ENCODE assay signal across 8 mouse cellular contexts in the genomic region with DNA sequence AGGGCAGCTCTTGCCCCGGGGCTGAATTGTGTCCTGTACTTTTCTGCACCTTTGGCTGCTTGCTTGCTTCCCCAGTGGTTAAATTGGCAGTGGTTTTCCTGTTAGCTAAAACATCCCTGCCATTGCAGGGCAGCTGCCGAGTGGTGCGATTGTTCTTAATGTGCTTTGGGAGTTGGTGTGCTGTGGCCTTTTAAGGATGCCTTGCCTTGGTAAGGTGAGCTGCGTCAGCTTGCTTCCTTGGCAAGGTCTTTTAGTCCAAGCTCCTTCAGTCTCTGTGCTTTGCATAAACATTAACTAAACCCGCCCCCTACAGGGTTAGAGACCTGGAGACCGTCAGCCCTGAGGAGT. TPM values are rescaled to one million over a fixed set of nuclear protein-coding genes. Genes with fewer than 3 reads are reported as not detected.
DNase-seq lines count a peak whose midpoint lies in the region; ATAC-seq lines count a peak whose summit lies in the region.

No protein-coding gene starts in this region.

- H3K4me3 ChIP-seq in hindbrain, embryonic 10.5 days = 0 out of 2 replicates have a peak overlapping the region, but pooled peaks have one; percentile 9
- H3K4me3 ChIP-seq in hindbrain, embryonic 11.5 days (ENCODE audit: low read depth, low read length) = no peak overlapping the region

- H3K36me3 ChIP-seq in hindbrain, embryonic 10.5 days = no peaks in the 10 kb centered on the region
- H3K36me3 ChIP-seq in hindbrain, embryonic 11.5 days (ENCODE audit: control insufficient read depth, insufficient read depth, low read length) = no peaks in the 10 kb centered on the region

- no peak overlapping the region for H3K9ac ChIP-seq in hindbrain, embryonic 11.5 days (ENCODE audit: low read depth, low read length)

- no peak for ATAC-seq in hindbrain, embryonic 11.5 days (ENCODE audit: low FRiP score)
- peak; percentile 1; the same call in 1 of the 2 replicates for ATAC-seq in megakaryocyte progenitor cell, adult 5-6 weeks (replicated peaks; ENCODE audit: poor library complexity)
- ATAC-seq in megakaryocyte-erythroid progenitor cell, adult 5-6 weeks (replicated peaks; ENCODE audit: low FRiP score, low TSS enrichment, poor library complexity, severe bottlenecking) = no peak

- H3K27me3 ChIP-seq in hindbrain, embryonic 10.5 days (ENCODE audit: insufficient read depth, poor library complexity, severe bottlenecking) = 0 out of 2 replicates have a peak, but pooled peaks cover 2% of the 10 kb centered on the region
- H3K27me3 ChIP-seq in hindbrain, embryonic 11.5 days (ENCODE audit: control insufficient read depth, insufficient read depth, low read length) = no peaks in the 10 kb centered on the region

- DNase-seq in hindbrain, embryonic 10.5 days (ENCODE audit: low spot score) = no peak
- DNase-seq in hindbrain, embryonic 11.5 days (ENCODE audit: low spot score) = no peak
- peak; percentile 11 for DNase-seq in brain, adult 2 months (ENCODE audit: low read depth, low spot score)
- peak; percentile 73 for DNase-seq in kidney, adult 18-20 months
- DNase-seq in thymus, postnatal 25 days = no peak
- no peak for DNase-seq in cerebellum, postnatal 10 days

- no peak overlapping the region for H3K27ac ChIP-seq in hindbrain, embryonic 10.5 days
- H3K27ac ChIP-seq in hindbrain, embryonic 11.5 days (ENCODE audit: low read depth, low read length) = no peak overlapping the region

- no peak overlapping the region for H3K4me2 ChIP-seq in hindbrain, embryonic 11.5 days (replicated peaks; ENCODE audit: low read depth, low read length)

- 25% methylated on average over 6 of the region's 6 CpGs for WGBS in hindbrain, embryonic 10.5 days
- WGBS in hindbrain, embryonic 11.5 days = 19% methylated on average over 6 of the region's 6 CpGs

- peaks cover 11% of the 10 kb centered on the region for H3K4me1 ChIP-seq in hindbrain, embryonic 10.5 days (replicated peaks)
- no peaks in the 10 kb centered on the region for H3K4me1 ChIP-seq in hindbrain, embryonic 11.5 days (replicated peaks; ENCODE audit: control insufficient read depth, insufficient read depth, low read length)

- no peaks in the 10 kb centered on the region for H3K9me3 ChIP-seq in hindbrain, embryonic 10.5 days
- H3K9me3 ChIP-seq in hindbrain, embryonic 11.5 days (ENCODE audit: control insufficient read depth, low read length) = no peaks in the 10 kb centered on the region

RNA-seq across cellular contexts. Expression of a gene that starts 9.8 kb away (rescaled TPM):
- 6.7 and 9.2 TPM in 2 replicates for polyA plus RNA-seq in hindbrain, embryonic 10.5 days (2016; fragmentation: Nextera tagmentation; extraction: Ambion mirVana)
- 10.1 and 11.0 TPM in 2 replicates for polyA plus RNA-seq in hindbrain, embryonic 11.5 days (2014; fragmentation: Nextera tagmentation; extraction: Ambion mirVana)
- total RNA-seq in megakaryocyte progenitor cell, adult 5-6 weeks (2015) = 57.3 and 63.3 TPM in 2 replicates
- 75.7 and 84.5 TPM in 2 replicates for total RNA-seq in megakaryocyte progenitor cell, adult 5-6 weeks (2017)
- total RNA-seq in megakaryocyte-erythroid progenitor cell, adult 5-6 weeks (2014; fragmentation: Nextera tagmentation) = 46.9 and 49.2 TPM in 2 replicates
- total RNA-seq in megakaryocyte-erythroid progenitor cell, adult 5-6 weeks (2017) = 104 and 109 TPM in 2 replicates

Comparison
In these comparisons a context has a peak if more than half of its experiments do, and no peak if none do; other contexts are left out.
1. DNase-seq: peak in brain, adult 2 months (single experiment) and kidney, adult 18-20 months (single experiment); none in hindbrain, embryonic 10.5 days (single experiment), hindbrain, embryonic 11.5 days (single experiment), thymus, postnatal 25 days (single experiment) and cerebellum, postnatal 10 days (0 of 2).